Mouse (Mus musculus): Measurements from ENCODE around the gene Rdh16f2. TPM values are rescaled to one million over a fixed set of nuclear protein-coding genes. Genes with fewer than 3 reads are reported as not detected.

The Rdh16f2 gene
- total RNA-seq, 2 experiments from 2014 or later, result not detected

Other genes with a start within 250 kb of the Rdh16f2 start
- 0.26 TPM in 1 of 2 replicates, not detected in the other for gene Lrp1, start 245.3 kb upstream of the Rdh16f2 start, total RNA-seq (2014; fragmentation: Nextera tagmentation)
- 0.04 TPM in 1 of 2 replicates, not detected in the other for gene Lrp1, start 245.3 kb upstream of the Rdh16f2 start, total RNA-seq (2017)
- gene Stat6, start 223.5 kb upstream of the Rdh16f2 start, total RNA-seq (2014; fragmentation: Nextera tagmentation), result 51.7 and 57.9 TPM in 2 replicates
- 32.2 and 35.3 TPM in 2 replicates for gene Stat6, start 223.5 kb upstream of the Rdh16f2 start, total RNA-seq (2017)
- 19.4 and 22.7 TPM in 2 replicates for gene Nemp1, start 199.6 kb upstream of the Rdh16f2 start, total RNA-seq (2014; fragmentation: Nextera tagmentation)
- 17.6 and 35.2 TPM in 2 replicates for gene Nemp1, start 199.6 kb upstream of the Rdh16f2 start, total RNA-seq (2017)
- 0.99 TPM in 1 of 2 replicates, not detected in the other for gene Nab2, start 197.9 kb upstream of the Rdh16f2 start, total RNA-seq (2014; fragmentation: Nextera tagmentation)
- gene Nab2, start 197.9 kb upstream of the Rdh16f2 start, total RNA-seq (2017), result 1.1 and 2.2 TPM in 2 replicates
- 0.79 and 1.4 TPM in 2 replicates for gene Myo1a, start 161.3 kb upstream of the Rdh16f2 start, total RNA-seq (2014; fragmentation: Nextera tagmentation)
- gene Myo1a, start 161.3 kb upstream of the Rdh16f2 start, total RNA-seq (2017), result not detected in 2 replicates
- gene Tac2, start 142.0 kb upstream of the Rdh16f2 start, total RNA-seq (2014; fragmentation: Nextera tagmentation), result 3.5 and 9.5 TPM in 2 replicates
- 0.91 and 2.3 TPM in 2 replicates for gene Tac2, start 142.0 kb upstream of the Rdh16f2 start, total RNA-seq (2017)
- 6.9 and 10.2 TPM in 2 replicates for gene Zbtb39, start 126.9 kb upstream of the Rdh16f2 start, total RNA-seq (2014; fragmentation: Nextera tagmentation)
- gene Zbtb39, start 126.9 kb upstream of the Rdh16f2 start, total RNA-seq (2017), result 3.0 and 3.4 TPM in 2 replicates
- not detected in 2 replicates for gene Gpr182, start 114.7 kb upstream of the Rdh16f2 start, total RNA-seq (2014; fragmentation: Nextera tagmentation)
- gene Gpr182, start 114.7 kb upstream of the Rdh16f2 start, total RNA-seq (2017), result not detected in 2 replicates
- 0.24 TPM in 1 of 2 replicates, not detected in the other for gene Rdh1, start 106.8 kb upstream of the Rdh16f2 start, total RNA-seq (2014; fragmentation: Nextera tagmentation)
- 0.05 TPM in 1 of 2 replicates, not detected in the other for gene Rdh1, start 106.8 kb upstream of the Rdh16f2 start, total RNA-seq (2017)
- gene Rdh16f1, start 106.7 kb upstream of the Rdh16f2 start, total RNA-seq (2014; fragmentation: Nextera tagmentation), result not detected in 2 replicates
- not detected in 2 replicates for gene Rdh16f1, start 106.7 kb upstream of the Rdh16f2 start, total RNA-seq (2017)
- gene Rdh9, start 90.1 kb upstream of the Rdh16f2 start, total RNA-seq (2014; fragmentation: Nextera tagmentation), result 0.79 TPM in 1 of 2 replicates, not detected in the other
- gene Rdh9, start 90.1 kb upstream of the Rdh16f2 start, total RNA-seq (2017), result 0.76 TPM in 1 of 2 replicates, not detected in the other
- not detected in 2 replicates for gene Rdh16, start 65.3 kb upstream of the Rdh16f2 start, total RNA-seq (2014; fragmentation: Nextera tagmentation)
- gene Rdh16, start 65.3 kb upstream of the Rdh16f2 start, total RNA-seq (2017), result not detected in 2 replicates
- not detected in 2 replicates for gene Rdh19, start 16.5 kb upstream of the Rdh16f2 start, total RNA-seq (2014; fragmentation: Nextera tagmentation)
- gene Rdh19, start 16.5 kb upstream of the Rdh16f2 start, total RNA-seq (2017), result not detected in 2 replicates
- not detected in 2 replicates for gene Rdh7, start 22.3 kb downstream of the Rdh16f2 start, total RNA-seq (2014; fragmentation: Nextera tagmentation)
- gene Rdh7, start 22.3 kb downstream of the Rdh16f2 start, total RNA-seq (2017), result not detected in 2 replicates
- not detected in 2 replicates for gene Sdr9c7, start 32.0 kb downstream of the Rdh16f2 start, total RNA-seq (2014; fragmentation: Nextera tagmentation)
- not detected in 2 replicates for gene Sdr9c7, start 32.0 kb downstream of the Rdh16f2 start, total RNA-seq (2017)
- 0.55 TPM in 1 of 2 replicates, not detected in the other for gene Hsd17b6, start 141.1 kb downstream of the Rdh16f2 start, total RNA-seq (2014; fragmentation: Nextera tagmentation)
- gene Hsd17b6, start 141.1 kb downstream of the Rdh16f2 start, total RNA-seq (2017), result not detected in 2 replicates
- 99.7 and 123 TPM in 2 replicates for gene Prim1, start 148.7 kb downstream of the Rdh16f2 start, total RNA-seq (2014; fragmentation: Nextera tagmentation)
- 134 and 143 TPM in 2 replicates for gene Prim1, start 148.7 kb downstream of the Rdh16f2 start, total RNA-seq (2017)
- 1,531 and 1,673 TPM in 2 replicates for gene Naca, start 169.1 kb downstream of the Rdh16f2 start, total RNA-seq (2014; fragmentation: Nextera tagmentation)
- 2,722 and 3,167 TPM in 2 replicates for gene Naca, start 169.1 kb downstream of the Rdh16f2 start, total RNA-seq (2017)
- gene Ptges3, start 192.5 kb downstream of the Rdh16f2 start, total RNA-seq (2014; fragmentation: Nextera tagmentation), result 210 and 260 TPM in 2 replicates
- 377 and 378 TPM in 2 replicates for gene Ptges3, start 192.5 kb downstream of the Rdh16f2 start, total RNA-seq (2017)
- 2,207 and 2,550 TPM in 2 replicates for gene Atp5b, start 216.8 kb downstream of the Rdh16f2 start, total RNA-seq (2014; fragmentation: Nextera tagmentation)
- gene Atp5b, start 216.8 kb downstream of the Rdh16f2 start, total RNA-seq (2017), result 3,084 and 3,964 TPM in 2 replicates
- gene Baz2a, start 225.1 kb downstream of the Rdh16f2 start, total RNA-seq (2014; fragmentation: Nextera tagmentation), result 43.8 and 44.6 TPM in 2 replicates
- 12.4 and 14.3 TPM in 2 replicates for gene Baz2a, start 225.1 kb downstream of the Rdh16f2 start, total RNA-seq (2017)

All from megakaryocyte-erythroid progenitor cell, adult 5-6 weeks (primary cell).